Mouse (Mus musculus) cortical plate, adult 2 months (tissue): ENCODE measurements around the gene Zfp423. TPM values are rescaled to one million over a fixed set of nuclear protein-coding genes. Genes with fewer than 3 reads are reported as not detected.

Experiments used
- H3K27ac ChIP-seq: fragments of 200-500 bp; 2 replicates; pipeline ENCODE4 v1.5.1; 2012; ENCODE audit warnings: low read length, control low read depth, inconsistent platforms; ENCODE audit not compliant: insufficient read depth
- H3K4me1 ChIP-seq: fragments of 200-500 bp; 2 replicates; pipeline ENCODE4 v1.6.1; 2011; ENCODE audit warnings: low read length; ENCODE audit not compliant: control insufficient read depth, insufficient read depth
- H3K4me3 ChIP-seq: fragments of 200-500 bp; 2 replicates; pipeline ENCODE4 v1.5.1; 2011; ENCODE audit warnings: mild to moderate bottlenecking, low read length, control low read depth; ENCODE audit not compliant: insufficient read depth
- CTCF ChIP-seq: fragments of 200-500 bp; IDR thresholded peaks from 2 replicates; pipeline ENCODE4 v1.5.1; 2011; ENCODE audit warnings: mild to moderate bottlenecking, control low read depth, low read length; ENCODE audit not compliant: insufficient read depth; ENCODE audit errors: extremely low read depth
- POLR2A ChIP-seq: fragments of 200-500 bp; IDR thresholded peaks from 2 replicates; pipeline ENCODE4 v1.6.1; 2011; ENCODE audit warnings: mild to moderate bottlenecking, low read length, control low read depth; ENCODE audit not compliant: insufficient read depth; ENCODE audit errors: extremely low read depth
- polyA plus RNA-seq: library from polyadenylated mRNA; depleted of rRNA; stranded (reverse); fragments of >200 nt; gene quantifications from 2 replicates; pipeline ENCODE4 v1.2.3, GENCODE M21; 2012

Gene Zfp423
- polyA plus RNA-seq, 1 experiment = 15.1 TPM

DNA sequence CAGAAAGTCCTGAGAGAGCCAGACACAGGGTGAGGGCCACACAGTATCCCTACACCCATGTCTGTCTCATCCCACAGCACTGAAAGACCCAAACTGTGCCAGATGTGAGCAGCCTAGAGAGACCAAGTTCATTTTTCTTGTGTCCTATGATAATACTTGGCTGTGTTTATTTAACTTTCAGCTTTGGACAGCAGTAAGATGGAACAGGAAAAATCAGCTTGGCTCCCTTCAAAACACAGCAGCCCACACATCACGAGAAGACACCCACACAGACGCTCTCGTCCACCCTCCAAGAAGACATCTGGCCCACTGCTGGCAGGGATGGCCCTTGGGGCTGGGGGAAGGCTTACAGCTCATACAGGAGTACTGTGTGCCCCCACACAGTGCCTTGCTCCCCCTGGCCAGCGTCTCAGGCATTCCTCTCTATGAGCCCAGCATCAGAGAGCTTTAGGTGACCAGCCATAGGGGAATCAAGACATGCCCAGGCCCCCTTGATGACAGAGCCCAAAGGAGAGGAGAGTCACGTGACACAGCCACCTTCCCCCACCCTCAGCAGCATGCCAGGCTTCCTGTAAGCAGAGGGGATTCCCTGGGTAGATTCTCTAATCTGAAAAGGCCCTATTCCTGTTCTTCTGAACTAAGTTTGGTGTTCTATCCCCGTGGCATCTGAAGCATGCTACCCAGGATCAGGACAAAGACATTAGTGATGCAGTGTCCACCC lies 45.0 kb downstream of the Zfp423 start:
- no peak overlapping the region for H3K4me3 ChIP-seq
- TF ChIP-seq CTCF = no peak
- TF ChIP-seq POLR2A = no peak
- H3K4me1 ChIP-seq = no peaks in the 10 kb centered on the region
- no peak overlapping the region for H3K27ac ChIP-seq

DNA sequence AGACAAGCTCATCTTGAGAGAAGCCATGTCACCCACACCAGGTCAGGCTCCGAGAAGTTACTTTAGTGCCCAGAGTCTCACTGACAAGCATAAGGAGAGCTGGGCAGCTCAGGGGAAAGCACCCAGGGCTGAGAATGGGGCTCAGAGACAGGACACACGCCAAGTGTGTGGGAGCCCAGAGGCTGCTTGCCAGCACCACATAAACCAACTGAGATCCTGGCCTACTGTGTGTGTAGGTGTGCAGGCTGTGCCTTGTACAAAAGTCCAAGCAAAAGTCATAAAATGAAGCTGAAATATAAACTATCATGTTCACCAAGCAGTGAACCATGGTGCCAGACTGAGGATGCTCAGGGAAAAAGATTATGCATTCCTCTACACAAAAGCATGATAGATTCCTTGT lies 50.5 kb downstream of the Zfp423 start:
- Histone ChIP-seq H3K4me1 (no peaks in the 10 kb centered on the region), H3K4me3 (no peak overlapping the region), H3K27ac (no peak overlapping the region)
- no peak for TF ChIP-seq POLR2A
- TF ChIP-seq CTCF = no peak

GRCm38 (mm10) chr8:87905404-87905803 lies 54.0 kb downstream of the Zfp423 start:
- TF ChIP-seq CTCF (no peak), POLR2A (no peak)
- Histone ChIP-seq H3K4me3 (no peak overlapping the region), H3K4me1 (no peaks in the 10 kb centered on the region), H3K27ac (no peak overlapping the region)

- TF ChIP-seq CTCF = no peak
- TF ChIP-seq POLR2A = no peak
- no peaks in the 10 kb centered on the region for H3K4me1 ChIP-seq
Measured at GRCm38 (mm10) chr8:87904108-87904507, 55.3 kb downstream of the Zfp423 start.

GRCm38 (mm10) chr8:87895203-87896041 lies 64.0 kb downstream of the Zfp423 start:
- Histone ChIP-seq H3K4me3 (no peak overlapping the region), H3K4me1 (no peaks in the 10 kb centered on the region), H3K27ac (no peak overlapping the region)
- no peak for TF ChIP-seq POLR2A
- TF ChIP-seq CTCF = no peak

More at GRCm38 (mm10) chr8:87904108-87904507, 55.3 kb downstream of the Zfp423 start:
- no peak overlapping the region for H3K4me3 ChIP-seq
- no peak overlapping the region for H3K27ac ChIP-seq

- Histone ChIP-seq H3K27ac (no peak overlapping the region), H3K4me3 (no peak overlapping the region), H3K4me1 (no peaks in the 10 kb centered on the region)
- TF ChIP-seq POLR2A (no peak), CTCF (no peak)
Measured at GRCm38 (mm10) chr8:87894287-87894686, 65.1 kb downstream of the Zfp423 start.

DNA sequence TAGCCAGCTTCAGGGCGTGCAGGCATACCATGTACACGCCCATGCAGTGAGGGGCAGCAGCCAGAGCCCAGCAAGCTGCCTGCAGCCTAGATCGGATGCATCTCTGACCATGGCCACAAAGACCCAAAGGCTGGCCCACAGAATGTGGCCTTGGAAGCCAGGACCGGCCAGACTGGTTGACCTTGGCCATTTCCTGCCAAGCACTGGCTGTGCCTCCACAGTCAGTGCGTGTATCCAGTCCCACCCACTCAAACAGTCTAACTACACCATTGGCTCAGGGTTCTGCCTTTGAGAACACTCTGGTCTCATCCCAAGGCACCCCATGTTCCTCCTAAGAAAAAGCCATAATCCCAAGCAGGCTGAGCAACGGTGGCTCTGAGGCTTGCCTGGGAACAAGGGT lies 65.8 kb downstream of the Zfp423 start:
- Histone ChIP-seq H3K4me3 (no peak overlapping the region), H3K4me1 (no peaks in the 10 kb centered on the region), H3K27ac (no peak overlapping the region)
- no peak for TF ChIP-seq POLR2A

DNA sequence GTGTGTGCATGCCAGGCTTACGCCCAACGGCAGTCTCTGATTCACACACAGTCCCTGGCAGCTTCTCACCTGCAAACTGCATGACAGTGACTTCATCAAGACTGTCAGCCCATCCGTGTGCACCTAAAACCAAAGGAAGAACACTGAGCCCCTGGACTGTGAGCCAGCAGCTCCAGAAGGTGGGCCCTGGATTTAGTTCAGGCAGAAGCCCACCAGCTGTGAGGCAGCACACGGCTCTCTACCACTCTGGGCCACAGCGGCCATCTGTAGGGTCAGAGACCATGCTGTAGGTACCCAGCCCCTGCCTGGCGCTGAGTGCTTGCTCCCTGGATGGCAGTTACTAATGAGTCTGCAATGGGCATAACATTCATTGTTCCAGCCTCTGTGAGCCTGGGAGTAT lies 66.5 kb downstream of the Zfp423 start:
- Histone ChIP-seq H3K27ac (no peak overlapping the region), H3K4me1 (no peaks in the 10 kb centered on the region), H3K4me3 (no peak overlapping the region)
- no peak for TF ChIP-seq CTCF
- no peak for TF ChIP-seq POLR2A

GRCm38 (mm10) chr8:87891884-87892283 lies 67.5 kb downstream of the Zfp423 start:
- H3K4me3 ChIP-seq = no peak overlapping the region
- TF ChIP-seq CTCF (no peak), POLR2A (no peak)
- no peaks in the 10 kb centered on the region for H3K4me1 ChIP-seq
- H3K27ac ChIP-seq = no peak overlapping the region

DNA sequence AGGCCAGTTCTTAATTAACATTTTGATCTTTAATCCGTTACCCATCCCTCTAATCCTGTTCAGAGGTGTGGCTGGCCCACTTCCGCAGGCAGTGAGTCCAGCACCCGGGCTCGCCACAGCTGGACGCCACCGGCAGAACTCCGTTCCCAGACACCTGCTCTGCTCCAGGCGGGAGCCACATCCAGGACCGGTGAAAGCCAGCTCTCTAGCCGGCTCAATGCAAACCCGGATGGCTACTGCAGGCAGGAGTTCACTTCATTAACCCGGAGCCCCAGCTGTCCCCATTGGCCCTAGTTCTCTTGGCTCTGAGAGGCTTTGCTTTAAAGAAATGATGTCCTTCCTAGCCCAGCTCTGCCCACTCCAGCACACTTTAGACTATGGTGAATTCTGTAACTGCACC lies 71.4 kb downstream of the Zfp423 start:
- H3K4me1 ChIP-seq = no peaks in the 10 kb centered on the region
- TF ChIP-seq CTCF (no peak), POLR2A (no peak)
- no peak overlapping the region for H3K4me3 ChIP-seq
- H3K27ac ChIP-seq = no peak overlapping the region
